Mouse (Mus musculus): ENCODE results near the gene Atp9a. TPM values are rescaled to one million over a fixed set of nuclear protein-coding genes. Genes with fewer than 3 reads are reported as not detected.

Atp9a gene
- polyA plus RNA-seq, 1 experiment = 28.9 TPM

DNA sequence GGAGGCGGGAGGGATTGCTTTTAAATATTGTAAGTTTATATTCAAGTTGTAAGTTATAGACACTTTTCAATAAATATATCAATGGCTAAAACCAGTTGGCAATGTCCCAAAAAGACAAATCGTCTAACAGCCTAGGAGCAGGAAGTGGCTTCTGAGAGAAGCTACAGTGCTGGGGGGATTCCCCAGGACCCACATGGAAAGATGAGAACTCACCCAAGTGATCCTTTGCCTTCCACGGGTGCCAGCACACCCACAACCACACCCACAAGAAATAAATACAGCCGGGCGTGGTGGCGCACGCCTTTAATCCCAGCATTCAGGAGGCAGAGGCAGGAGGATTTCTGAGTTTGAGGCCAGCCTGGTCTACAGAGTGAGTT, 47.2 kb downstream of the Atp9a start:
- H3K27ac ChIP-seq (ENCODE audit: insufficient read depth, low read length) = 0 out of 2 replicates have a peak overlapping the region, but pooled peaks have one; percentile 16
- H3K9me3 ChIP-seq (replicated peaks; ENCODE audit: control insufficient read depth, insufficient read depth, low read length, poor library complexity, severe bottlenecking) = no peaks in the 10 kb centered on the region
- 0 out of 2 replicates have a peak overlapping the region, but pooled peaks have one; percentile 48 for H3K9ac ChIP-seq (ENCODE audit: low read depth, poor library complexity, severe bottlenecking)
- H3K4me1 ChIP-seq (ENCODE audit: control insufficient read depth, insufficient read depth, low read length) = peaks cover 2% of the 10 kb centered on the region
- no peak for TF ChIP-seq EP300 (IDR thresholded peaks at IDR 0.05; ENCODE audit: insufficient read depth, low read depth, low read length)
- TF ChIP-seq POLR2A (IDR thresholded peaks at IDR 0.05; ENCODE audit: insufficient read depth, low read length) = no peak
- TF ChIP-seq CTCF (IDR thresholded peaks at IDR 0.05; ENCODE audit: low read depth, low read length) = no peak
- H3K36me3 ChIP-seq (ENCODE audit: control insufficient read depth, insufficient read depth, low read length, poor library complexity, severe bottlenecking) = no peaks in the 10 kb centered on the region
- H3K27me3 ChIP-seq (ENCODE audit: control insufficient read depth, insufficient read depth, low read length, poor library complexity, severe bottlenecking) = no peaks in the 10 kb centered on the region
- no peak overlapping the region for H3K4me3 ChIP-seq (ENCODE audit: low read depth, low read length)

DNA sequence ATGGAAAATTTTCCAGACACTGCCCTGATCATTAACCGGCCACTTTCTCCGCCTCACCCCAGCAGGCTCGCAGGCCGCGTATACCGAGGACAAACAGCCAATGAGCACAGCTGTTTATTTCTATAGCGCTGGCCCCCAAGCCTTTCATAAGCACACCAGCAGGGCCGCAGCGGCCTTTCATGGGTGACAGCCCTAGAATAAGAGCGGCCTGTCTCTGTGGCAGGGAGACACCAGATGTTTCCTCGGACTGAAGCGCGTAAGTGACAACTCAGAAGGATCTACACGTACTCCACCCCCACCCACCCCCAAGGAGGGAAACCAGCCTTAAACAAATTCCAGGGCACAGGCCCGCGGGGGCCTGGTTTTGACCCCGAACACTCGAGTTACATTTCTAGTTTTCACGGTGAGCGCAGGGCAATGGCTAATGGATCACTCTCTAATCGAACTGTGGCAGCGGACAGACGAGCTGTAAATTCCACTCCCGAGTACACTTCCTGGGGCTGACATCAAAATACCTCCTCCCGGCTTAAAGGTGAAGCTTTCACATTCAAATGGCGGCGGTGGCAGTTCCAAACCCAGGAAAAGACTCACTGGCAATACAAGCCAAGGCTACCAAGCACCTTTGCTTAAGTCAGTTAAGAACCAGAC, 47.7 kb downstream of the Atp9a start:
- H3K36me3 ChIP-seq (ENCODE audit: control insufficient read depth, insufficient read depth, low read length, poor library complexity, severe bottlenecking) = no peaks in the 10 kb centered on the region
- no peaks in the 10 kb centered on the region for H3K27me3 ChIP-seq (ENCODE audit: control insufficient read depth, insufficient read depth, low read length, poor library complexity, severe bottlenecking)
- peak overlapping the region; percentile 84 for H3K27ac ChIP-seq (ENCODE audit: insufficient read depth, low read length)
- peak overlapping the region; percentile 22 for H3K4me3 ChIP-seq (ENCODE audit: low read depth, low read length)
- no peak for TF ChIP-seq POLR2A (IDR thresholded peaks at IDR 0.05; ENCODE audit: insufficient read depth, low read length)
- TF ChIP-seq EP300 (IDR thresholded peaks at IDR 0.05; ENCODE audit: insufficient read depth, low read depth, low read length) = no peak
- no peak for TF ChIP-seq CTCF (IDR thresholded peaks at IDR 0.05; ENCODE audit: low read depth, low read length)
- no peaks in the 10 kb centered on the region for H3K9me3 ChIP-seq (replicated peaks; ENCODE audit: control insufficient read depth, insufficient read depth, low read length, poor library complexity, severe bottlenecking)
- H3K4me1 ChIP-seq (ENCODE audit: control insufficient read depth, insufficient read depth, low read length) = peaks cover 2% of the 10 kb centered on the region
- H3K9ac ChIP-seq (ENCODE audit: low read depth, poor library complexity, severe bottlenecking) = peak overlapping the region; percentile 48

DNA sequence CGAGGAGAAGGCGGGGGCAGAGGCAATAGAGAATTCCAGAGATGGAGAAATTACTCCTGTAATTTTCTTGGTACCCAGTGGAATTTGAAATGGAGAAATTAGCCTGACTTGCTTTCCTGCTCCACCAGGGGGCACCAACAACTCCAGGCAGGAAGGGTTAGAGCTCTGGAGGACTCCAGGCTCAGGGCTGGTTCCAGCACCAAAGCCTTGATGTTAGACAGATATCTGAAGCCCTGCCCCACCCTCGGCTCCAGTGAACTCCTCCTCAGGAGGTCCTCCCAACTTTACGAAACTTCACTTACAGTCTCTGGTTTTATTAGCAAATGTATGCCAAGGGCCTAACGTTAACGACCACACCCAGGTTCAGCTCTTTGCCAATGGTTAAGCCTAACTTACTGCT, 50.4 kb downstream of the Atp9a start:
- H3K36me3 ChIP-seq (ENCODE audit: control insufficient read depth, insufficient read depth, low read length, poor library complexity, severe bottlenecking) = no peaks in the 10 kb centered on the region
- peak overlapping the region; percentile 30; the same call in 1 of the 2 replicates for H3K27ac ChIP-seq (ENCODE audit: insufficient read depth, low read length)
- TF ChIP-seq CTCF (IDR thresholded peaks at IDR 0.05; ENCODE audit: low read depth, low read length) (peak; percentile 73), POLR2A (IDR thresholded peaks at IDR 0.05; ENCODE audit: insufficient read depth, low read length) (no peak)
- H3K4me1 ChIP-seq (ENCODE audit: control insufficient read depth, insufficient read depth, low read length) = peaks cover 6% of the 10 kb centered on the region
- H3K9me3 ChIP-seq (replicated peaks; ENCODE audit: control insufficient read depth, insufficient read depth, low read length, poor library complexity, severe bottlenecking) = no peaks in the 10 kb centered on the region
- H3K27me3 ChIP-seq (ENCODE audit: control insufficient read depth, insufficient read depth, low read length, poor library complexity, severe bottlenecking) = no peaks in the 10 kb centered on the region
- no peak overlapping the region for H3K4me3 ChIP-seq (ENCODE audit: low read depth, low read length)
- no peak overlapping the region for H3K9ac ChIP-seq (ENCODE audit: low read depth, poor library complexity, severe bottlenecking)

DNA sequence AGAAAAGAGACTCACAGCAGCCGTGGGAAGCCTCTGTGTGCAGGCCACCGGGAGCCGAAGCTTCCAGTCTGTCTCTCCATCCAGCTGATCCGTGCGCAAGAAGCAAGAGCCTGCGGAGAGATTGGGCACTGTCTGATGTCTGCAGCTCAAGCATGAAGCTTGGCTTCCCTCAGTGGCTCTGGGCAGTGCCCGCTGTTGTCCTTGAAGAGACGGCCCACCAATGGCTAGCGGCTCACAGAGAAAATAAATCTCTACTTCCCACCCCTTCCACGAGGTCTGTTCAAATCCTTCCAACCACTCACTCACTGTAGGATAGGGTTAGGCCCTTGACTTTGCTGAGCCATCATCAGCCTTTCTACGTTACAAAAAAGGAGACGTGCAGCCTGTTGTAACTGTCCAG, 54.9 kb downstream of the Atp9a start:
- H3K36me3 ChIP-seq (ENCODE audit: control insufficient read depth, insufficient read depth, low read length, poor library complexity, severe bottlenecking) = no peaks in the 10 kb centered on the region
- no peak for TF ChIP-seq POLR2A (IDR thresholded peaks at IDR 0.05; ENCODE audit: insufficient read depth, low read length)
- no peak for TF ChIP-seq CTCF (IDR thresholded peaks at IDR 0.05; ENCODE audit: low read depth, low read length)
- no peak for TF ChIP-seq EP300 (IDR thresholded peaks at IDR 0.05; ENCODE audit: insufficient read depth, low read depth, low read length)
- no peaks in the 10 kb centered on the region for H3K27me3 ChIP-seq (ENCODE audit: control insufficient read depth, insufficient read depth, low read length, poor library complexity, severe bottlenecking)
- no peaks in the 10 kb centered on the region for H3K9me3 ChIP-seq (replicated peaks; ENCODE audit: control insufficient read depth, insufficient read depth, low read length, poor library complexity, severe bottlenecking)
- H3K9ac ChIP-seq (ENCODE audit: low read depth, poor library complexity, severe bottlenecking) = peak overlapping the region; percentile 10; the same call in 1 of the 2 replicates
- H3K4me1 ChIP-seq (ENCODE audit: control insufficient read depth, insufficient read depth, low read length) = peaks cover 4% of the 10 kb centered on the region
- H3K27ac ChIP-seq (ENCODE audit: insufficient read depth, low read length) = peak overlapping the region; percentile 34
- H3K4me3 ChIP-seq (ENCODE audit: low read depth, low read length) = no peak overlapping the region

DNA sequence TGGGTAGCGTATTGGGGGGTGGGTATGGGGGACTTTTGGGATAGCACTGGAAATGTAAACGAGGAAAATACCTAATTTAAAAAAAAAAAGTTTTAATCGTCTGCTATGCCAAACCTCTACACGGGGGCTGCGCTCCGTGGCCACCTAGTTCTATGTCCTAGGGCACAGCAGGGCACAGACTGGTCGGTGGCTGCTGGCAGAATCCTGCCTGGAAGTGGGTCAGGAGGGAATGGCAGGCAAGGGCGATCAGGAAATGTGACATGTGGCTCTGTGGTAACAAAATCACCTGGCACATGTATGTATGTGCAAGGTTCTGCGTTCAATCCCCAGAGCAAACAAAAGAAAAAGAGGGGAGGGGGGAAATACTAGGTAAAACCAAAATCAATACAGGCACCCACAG, 56.3 kb downstream of the Atp9a start:
- H3K27me3 ChIP-seq (ENCODE audit: control insufficient read depth, insufficient read depth, low read length, poor library complexity, severe bottlenecking) = no peaks in the 10 kb centered on the region
- no peak overlapping the region for H3K4me3 ChIP-seq (ENCODE audit: low read depth, low read length)
- TF ChIP-seq CTCF (IDR thresholded peaks at IDR 0.05; ENCODE audit: low read depth, low read length) (no peak), POLR2A (IDR thresholded peaks at IDR 0.05; ENCODE audit: insufficient read depth, low read length) (no peak), EP300 (IDR thresholded peaks at IDR 0.05; ENCODE audit: insufficient read depth, low read depth, low read length) (no peak)
- H3K4me1 ChIP-seq (ENCODE audit: control insufficient read depth, insufficient read depth, low read length) = peaks cover 4% of the 10 kb centered on the region
- no peak overlapping the region for H3K27ac ChIP-seq (ENCODE audit: insufficient read depth, low read length)
- no peaks in the 10 kb centered on the region for H3K9me3 ChIP-seq (replicated peaks; ENCODE audit: control insufficient read depth, insufficient read depth, low read length, poor library complexity, severe bottlenecking)
- H3K9ac ChIP-seq (ENCODE audit: low read depth, poor library complexity, severe bottlenecking) = no peak overlapping the region
- H3K36me3 ChIP-seq (ENCODE audit: control insufficient read depth, insufficient read depth, low read length, poor library complexity, severe bottlenecking) = no peaks in the 10 kb centered on the region

DNA sequence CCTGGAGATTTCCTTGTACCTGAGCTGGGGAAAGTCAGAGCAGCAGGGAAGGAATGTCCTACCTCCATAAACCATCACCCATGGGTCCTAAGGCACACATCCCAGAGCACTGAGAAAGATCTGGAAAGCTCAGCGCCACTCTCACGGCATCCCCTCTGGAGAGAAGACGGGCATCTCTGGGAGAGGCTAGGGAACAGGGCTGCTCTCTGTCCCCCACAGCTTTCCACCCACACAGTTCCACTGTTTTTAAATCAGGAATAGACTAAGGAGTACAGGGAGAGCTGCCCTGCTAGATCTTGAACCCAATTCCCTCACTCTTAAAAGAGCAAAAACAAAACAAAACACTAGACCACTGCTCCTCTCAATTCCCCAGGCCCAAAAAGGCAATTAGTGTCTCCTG, 57.5 kb downstream of the Atp9a start:
- no peak for TF ChIP-seq EP300 (IDR thresholded peaks at IDR 0.05; ENCODE audit: insufficient read depth, low read depth, low read length)
- H3K9me3 ChIP-seq (replicated peaks; ENCODE audit: control insufficient read depth, insufficient read depth, low read length, poor library complexity, severe bottlenecking) = no peaks in the 10 kb centered on the region
- no peak overlapping the region for H3K27ac ChIP-seq (ENCODE audit: insufficient read depth, low read length)
- H3K9ac ChIP-seq (ENCODE audit: low read depth, poor library complexity, severe bottlenecking) = no peak overlapping the region
- no peak overlapping the region for H3K4me3 ChIP-seq (ENCODE audit: low read depth, low read length)
- no peaks in the 10 kb centered on the region for H3K36me3 ChIP-seq (ENCODE audit: control insufficient read depth, insufficient read depth, low read length, poor library complexity, severe bottlenecking)
- H3K4me1 ChIP-seq (ENCODE audit: control insufficient read depth, insufficient read depth, low read length) = peaks cover 4% of the 10 kb centered on the region
- no peaks in the 10 kb centered on the region for H3K27me3 ChIP-seq (ENCODE audit: control insufficient read depth, insufficient read depth, low read length, poor library complexity, severe bottlenecking)
